Comparison of ENCODE assay signal across 32 mouse cellular contexts in the genomic region with DNA sequence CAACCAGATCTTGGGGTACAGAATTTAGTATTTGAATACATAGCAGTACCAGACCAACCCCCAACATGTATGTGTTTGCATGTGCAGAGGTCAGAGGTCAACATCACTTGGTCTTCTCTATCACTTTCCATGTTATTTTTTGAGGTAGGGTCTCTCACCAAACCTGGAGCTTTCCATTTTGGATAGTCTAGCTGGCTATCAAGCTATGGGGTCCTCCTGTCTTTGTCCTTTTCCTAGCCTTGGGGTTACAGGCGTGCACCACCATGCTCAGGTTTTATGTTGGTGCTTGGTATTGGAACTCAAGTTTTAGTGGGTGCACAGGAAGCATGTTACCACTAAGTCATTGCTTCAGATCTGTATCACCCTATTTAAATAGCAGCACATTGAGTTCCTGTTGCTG.
"Had no signal": no experiment of that assay in that cellular context is flagged by ENCODE, and none has a peak within 500 bp of the region (broad histone marks: within the 10 kb centered on the region; RNA-seq: fewer than 3 reads in every experiment).

No protein-coding gene starts in this region.

- H3K36me3 ChIP-seq: limb, embryonic 10.5 days; limb, embryonic 12.5 days; limb, embryonic 13.5 days; limb, embryonic 15.5 days; liver, embryonic 12.5 days; liver, embryonic 13.5 days; liver, embryonic 15.5 days; lung, embryonic 15.5 days; midbrain, embryonic 10.5 days; midbrain, embryonic 12.5 days; midbrain, embryonic 13.5 days; midbrain, embryonic 15.5 days; neural tube, embryonic 12.5 days had no signal

- H3K27ac ChIP-seq: limb, embryonic 10.5 days; limb, embryonic 12.5 days; limb, embryonic 13.5 days; limb, embryonic 15.5 days; liver, embryonic 12.5 days; liver, embryonic 13.5 days; liver, embryonic 14.5 days; liver, embryonic 15.5 days; lung, embryonic 15.5 days; macrophage; midbrain, embryonic 10.5 days; midbrain, embryonic 12.5 days; midbrain, embryonic 13.5 days; midbrain, embryonic 15.5 days; neural tube, embryonic 12.5 days had no signal

- H3K9ac ChIP-seq: limb, embryonic 12.5 days; limb, embryonic 13.5 days; limb, embryonic 15.5 days; liver, embryonic 12.5 days; liver, embryonic 13.5 days; liver, embryonic 14.5 days; liver, embryonic 15.5 days; liver, postnatal 0 days; lung, embryonic 14.5 days; lung, embryonic 15.5 days; midbrain, embryonic 12.5 days; midbrain, embryonic 13.5 days; midbrain, embryonic 15.5 days; neural tube, embryonic 12.5 days had no signal

- H3K4me3 ChIP-seq: limb, embryonic 10.5 days; limb, embryonic 12.5 days; limb, embryonic 13.5 days; limb, embryonic 15.5 days; liver, embryonic 12.5 days; liver, embryonic 13.5 days; liver, embryonic 15.5 days; lung, embryonic 15.5 days; megakaryocyte, embryonic 14.5 days; midbrain, embryonic 10.5 days; midbrain, embryonic 12.5 days; midbrain, embryonic 13.5 days; midbrain, embryonic 15.5 days; myocyte; neural tube, embryonic 12.5 days had no signal

- ATAC-seq: liver, embryonic 12.5 days; liver, postnatal 0 days; lung, postnatal 0 days; midbrain, embryonic 13.5 days; midbrain, embryonic 15.5 days; midbrain, embryonic 16.5 days had no signal

- H3K4me2 ChIP-seq: limb, embryonic 12.5 days; limb, embryonic 13.5 days; limb, embryonic 15.5 days; liver, embryonic 11.5 days; liver, embryonic 12.5 days; liver, embryonic 13.5 days; liver, embryonic 15.5 days; lung, embryonic 14.5 days; lung, embryonic 15.5 days; midbrain, embryonic 11.5 days; midbrain, embryonic 12.5 days; midbrain, embryonic 13.5 days; midbrain, embryonic 15.5 days; neural tube, embryonic 12.5 days had no signal

- DNase-seq: left cerebral cortex, postnatal 4 days; liver; liver, embryonic 13.5 days; liver, postnatal 0 days; lung, adult 18-20 months; lung, adult 2 months; lung, embryonic 14.5 days; lung, postnatal 10 days; lung, postnatal 14 days; lung, postnatal 36 days; lung, postnatal 4 days; midbrain, embryonic 14.5 days had no signal

- H3K9me3 ChIP-seq: limb, embryonic 10.5 days; limb, embryonic 12.5 days; limb, embryonic 13.5 days; limb, embryonic 15.5 days; liver, embryonic 12.5 days; liver, embryonic 15.5 days; lung, embryonic 15.5 days; midbrain, embryonic 10.5 days; midbrain, embryonic 12.5 days; midbrain, embryonic 13.5 days; midbrain, embryonic 15.5 days; neural tube, embryonic 12.5 days had no signal

- H3K4me1 ChIP-seq: limb, embryonic 10.5 days; limb, embryonic 13.5 days; limb, embryonic 15.5 days; liver, embryonic 12.5 days; liver, embryonic 13.5 days; liver, embryonic 15.5 days; lung, embryonic 15.5 days; megakaryocyte, embryonic 14.5 days; midbrain, embryonic 10.5 days; midbrain, embryonic 12.5 days; midbrain, embryonic 13.5 days; midbrain, embryonic 15.5 days; neural tube, embryonic 12.5 days had no signal

- H3K27me3 ChIP-seq: limb, embryonic 12.5 days; limb, embryonic 13.5 days; limb, embryonic 15.5 days; liver, embryonic 12.5 days; liver, embryonic 13.5 days; liver, embryonic 15.5 days; lung, embryonic 15.5 days; megakaryocyte, embryonic 14.5 days; midbrain, embryonic 12.5 days; midbrain, embryonic 13.5 days; midbrain, embryonic 15.5 days; neural tube, embryonic 12.5 days had no signal
